Mouse (Mus musculus) testis, adult 2 months (tissue): ENCODE measurements around the gene Cxcl9.

Experiments used
- CTCF ChIP-seq: fragments of 200-500 bp; IDR thresholded peaks from 2 replicates; pipeline ENCODE4 v1.5.1; 2012; ENCODE audit warnings: low read depth, mild to moderate bottlenecking, inconsistent platforms, low read length, moderate library complexity; ENCODE audit not compliant: control insufficient read depth, insufficient read depth, insufficient replicate concordance
- POLR2A ChIP-seq: fragments of 200-500 bp; IDR thresholded peaks from 2 replicates; pipeline ENCODE4 v1.6.1; 2012; ENCODE audit warnings: low read depth, mild to moderate bottlenecking, inconsistent platforms, low read length, moderate library complexity; ENCODE audit not compliant: control insufficient read depth

DNA sequence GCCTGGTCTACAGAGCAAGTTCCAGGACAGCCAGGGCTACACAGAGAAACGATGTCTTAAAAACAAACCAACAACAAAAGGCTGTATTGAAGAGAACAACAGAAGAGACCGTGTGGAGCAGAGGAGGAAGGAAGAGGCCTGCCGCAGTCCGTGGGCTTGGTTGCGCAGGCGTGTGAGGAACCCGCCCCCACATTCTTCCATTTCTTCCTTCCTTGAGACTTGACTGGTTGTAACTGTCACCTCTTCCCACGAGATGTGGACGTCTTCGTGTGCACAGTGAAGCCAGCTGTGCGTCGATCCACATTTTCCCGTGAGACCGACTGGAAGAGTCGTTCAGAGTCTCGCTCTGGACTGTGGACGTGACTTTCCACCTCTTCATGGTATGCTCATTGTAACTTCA lies 47.5 kb upstream of the Cxcl9 start:
- TF ChIP-seq POLR2A = peak; percentile 10; the same call in 1 of the 2 replicates
- TF ChIP-seq CTCF = no peak
